Mouse (Mus musculus) E14TG2a.4 (cell line): ENCODE measurements around the gene Apeh.

Experiments used
- CTCF ChIP-seq: conservative IDR thresholded peaks from 2 replicates; pipeline ENCODE4 v1.5.1; 2014; ENCODE audit warnings: low read length
- NANOG ChIP-seq: IDR thresholded peaks from 2 replicates; pipeline ENCODE4 v1.6.1; 2014; ENCODE audit warnings: borderline replicate concordance, low read length, mixed read lengths

GRCm38 (mm10) chr9:108052885-108053664 is 41.3 kb downstream of the Apeh start, which contains the start of gene Amigo3:
- peak; percentile 82 for TF ChIP-seq CTCF
- TF ChIP-seq NANOG, result peak; percentile 12; the same call in 1 of the 2 replicates
